Mouse (Mus musculus): ENCODE data around the gene Utp4.

DNA sequence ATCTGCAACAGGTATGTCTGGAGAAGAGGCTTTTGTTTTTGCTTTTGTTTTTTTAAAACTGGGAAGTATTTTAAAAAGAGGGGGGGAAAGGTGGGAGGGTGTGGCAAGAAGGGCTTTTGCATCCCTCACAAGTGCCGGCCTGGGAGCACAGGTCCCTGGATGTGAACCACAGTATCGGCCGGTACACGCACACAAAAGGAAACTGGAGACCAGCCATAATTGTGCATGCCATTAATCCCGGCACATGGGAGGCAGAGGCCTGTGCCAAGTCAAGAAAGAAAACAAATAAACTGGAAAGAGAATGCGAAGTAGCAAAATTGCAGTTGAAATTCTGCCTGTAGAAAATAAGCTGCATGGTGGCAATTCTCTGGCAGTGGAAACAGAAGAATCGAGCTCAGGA is 14.9 kb downstream of the Utp4 start:
- TF ChIP-seq CTCF (IDR thresholded peaks at IDR 0.05; ENCODE audit: borderline replicate concordance, control insufficient read depth, extremely low read depth, insufficient read depth, low read length, poor library complexity) (no peak), POLR2A (IDR thresholded peaks at IDR 0.05; ENCODE audit: control insufficient read depth, extremely low read depth, insufficient read depth, low read length, poor library complexity) (no peak)
